Mouse (Mus musculus): Measurements from ENCODE around the gene Efcab11. TPM values are rescaled to one million over a fixed set of nuclear protein-coding genes. Genes with fewer than 3 reads are reported as not detected.

The Efcab11 gene
- polyA plus RNA-seq, 3 experiments from 2014 or later, result 0.91 to 3.5 (median 1.4) TPM

- ATAC-seq, result no peak
Observed at GRCm38 (mm10) chr12:99749391-99749790, 134.8 kb downstream of the Efcab11 start.

GRCm38 (mm10) chr12:99741631-99742030, 142.6 kb downstream of the Efcab11 start:
- no peak for ATAC-seq

GRCm38 (mm10) chr12:99739211-99739610, 145.0 kb downstream of the Efcab11 start:
- ATAC-seq, result no peak

- ATAC-seq, result no peak
Observed at GRCm38 (mm10) chr12:99738256-99738655, 146.0 kb downstream of the Efcab11 start.

- ATAC-seq, result no peak
Observed at GRCm38 (mm10) chr12:99736971-99737370, 147.3 kb downstream of the Efcab11 start.

GRCm38 (mm10) chr12:99735172-99735571, 149.1 kb downstream of the Efcab11 start:
- ATAC-seq, result no peak

- ATAC-seq, result no peak
Observed at GRCm38 (mm10) chr12:99724206-99724605, 160.0 kb downstream of the Efcab11 start.

- no peak for ATAC-seq
Observed at GRCm38 (mm10) chr12:99723791-99724190, 160.4 kb downstream of the Efcab11 start.

- ATAC-seq, result no peak
Observed at GRCm38 (mm10) chr12:99721318-99721717, 162.9 kb downstream of the Efcab11 start.

GRCm38 (mm10) chr12:99719777-99720176, 164.5 kb downstream of the Efcab11 start:
- ATAC-seq, result no peak

GRCm38 (mm10) chr12:99718161-99718560, 166.1 kb downstream of the Efcab11 start:
- no peak for ATAC-seq

GRCm38 (mm10) chr12:99716038-99716610, 168.1 kb downstream of the Efcab11 start:
- no peak for ATAC-seq

GRCm38 (mm10) chr12:99715129-99716037, 168.9 kb downstream of the Efcab11 start:
- no peak for ATAC-seq

GRCm38 (mm10) chr12:99712214-99712613, 172.0 kb downstream of the Efcab11 start:
- ATAC-seq, result no peak

- no peak for ATAC-seq
Observed at GRCm38 (mm10) chr12:99702248-99702647, 182.0 kb downstream of the Efcab11 start.

GRCm38 (mm10) chr12:99700380-99700779, 183.9 kb downstream of the Efcab11 start:
- ATAC-seq, result no peak

GRCm38 (mm10) chr12:99699379-99700023, 184.7 kb downstream of the Efcab11 start:
- no peak for ATAC-seq

- ATAC-seq, result no peak
Observed at GRCm38 (mm10) chr12:99694066-99694465, 190.2 kb downstream of the Efcab11 start.

- ATAC-seq, result peak; percentile 58
Observed at GRCm38 (mm10) chr12:99686418-99686992, 197.7 kb downstream of the Efcab11 start.

GRCm38 (mm10) chr12:99685451-99686100, 198.7 kb downstream of the Efcab11 start:
- no peak for ATAC-seq

GRCm38 (mm10) chr12:99681681-99682080, 202.6 kb downstream of the Efcab11 start:
- no peak for ATAC-seq

- ATAC-seq, result no peak
Observed at GRCm38 (mm10) chr12:99671866-99672191, 212.4 kb downstream of the Efcab11 start.
